ENCODE assay signal across 15 mouse cellular contexts in genomic region chr6:38923870-38924817, GRCm38 (mm10). TPM values are rescaled to one million over a fixed set of nuclear protein-coding genes. Genes with fewer than 3 reads are reported as not detected.
A peak's percentile ranks its signal among the peaks of the same experiment; 100 is the strongest.
DNase-seq lines count a peak whose midpoint lies in the region; ATAC-seq and TF ChIP-seq lines count a peak whose summit lies in the region.
"Had no signal": no experiment of that assay in that cellular context is flagged by ENCODE, and none has a peak within 500 bp of the region (broad histone marks: within the 10 kb centered on the region; RNA-seq: fewer than 3 reads in every experiment).

No protein-coding gene starts in this region.

- ATAC-seq in heart, embryonic 13.5 days (ENCODE audit: extremely low read depth, insufficient number of reproducible peaks, low FRiP score, low TSS enrichment), result peak; percentile 57
- peak; percentile 23 for ATAC-seq in intestine, postnatal 0 days
- ATAC-seq: forebrain, postnatal 0 days had no signal

- no peaks in the 10 kb centered on the region for H3K79me2 ChIP-seq in heart, adult 2 months (replicated peaks; ENCODE audit: control insufficient read depth, insufficient read depth, low read length)

- TF ChIP-seq POLR2A in heart, adult 2 months (IDR thresholded peaks at IDR 0.05; ENCODE audit: insufficient read depth, low read depth, low read length), result no peak

- no peaks in the 10 kb centered on the region for H3K36me3 ChIP-seq in heart, embryonic 13.5 days
- no peaks in the 10 kb centered on the region for H3K36me3 ChIP-seq in heart, adult 2 months (ENCODE audit: control insufficient read depth, insufficient read depth, low read length)
- no peaks in the 10 kb centered on the region for H3K36me3 ChIP-seq in intestine, postnatal 0 days (ENCODE audit: control insufficient read depth, insufficient read depth)
- H3K36me3 ChIP-seq: embryonic facial prominence, embryonic 10.5 days; midbrain, embryonic 12.5 days; neural tube, embryonic 13.5 days had no signal

- H3K4me1 ChIP-seq in heart, embryonic 13.5 days, result peaks cover 55% of the 10 kb centered on the region
- H3K4me1 ChIP-seq in heart, adult 2 months (ENCODE audit: control insufficient read depth, insufficient read depth, low read length), result no peaks in the 10 kb centered on the region
- H3K4me1 ChIP-seq in intestine, postnatal 0 days (replicated peaks; ENCODE audit: control insufficient read depth, insufficient read depth, low read length), result peaks cover 13% of the 10 kb centered on the region
- H3K4me1 ChIP-seq: midbrain, embryonic 12.5 days had no signal

- H3K27ac ChIP-seq in heart, embryonic 13.5 days (replicated peaks), result peak overlapping the region; percentile 59; the same call in 1 of the 2 replicates
- no peak overlapping the region for H3K27ac ChIP-seq in heart, adult 2 months
- H3K27ac ChIP-seq in intestine, postnatal 0 days (ENCODE audit: low read depth, low read length), result no peak overlapping the region
- H3K27ac ChIP-seq in gastrocnemius, adult 2 months, result no peak overlapping the region
- H3K27ac ChIP-seq: embryonic facial prominence, embryonic 10.5 days; midbrain, embryonic 12.5 days; neural tube, embryonic 13.5 days had no signal

- 61% methylated on average over 18 of the region's 18 CpGs for WGBS in heart, embryonic 13.5 days
- 76% methylated on average over 18 of the region's 18 CpGs for WGBS in heart, adult 2 months
- 58% methylated on average over 18 of the region's 18 CpGs for WGBS in intestine, postnatal 0 days

- no peak overlapping the region for H3K4me3 ChIP-seq in heart, embryonic 13.5 days
- H3K4me3 ChIP-seq in heart, adult 2 months, result no peak overlapping the region
- H3K4me3 ChIP-seq in intestine, postnatal 0 days (ENCODE audit: low read depth, low read length), result no peak overlapping the region
- no peak overlapping the region for H3K4me3 ChIP-seq in gastrocnemius, adult 2 months
- H3K4me3 ChIP-seq: embryonic facial prominence, embryonic 10.5 days; midbrain, embryonic 12.5 days; neural tube, embryonic 13.5 days had no signal

- intact Hi-C loops in heart, adult 2 months (cut with DNase I), result no loop called here
- intact Hi-C loops in gastrocnemius, adult 2 months (cut with DNase I), result no loop called here

- no peak for TF ChIP-seq CTCF in heart, adult 2 months (IDR thresholded peaks at IDR 0.05)
- TF ChIP-seq CTCF in intestine, postnatal 0 days (IDR thresholded peaks at IDR 0.05; ENCODE audit: low read depth), result no peak
- TF ChIP-seq CTCF in gastrocnemius, adult 2 months (IDR thresholded peaks at IDR 0.05), result no peak

- no peaks in the 10 kb centered on the region; the same call in 1 of the 2 replicates for H3K9me3 ChIP-seq in heart, embryonic 13.5 days
- no peaks in the 10 kb centered on the region for H3K9me3 ChIP-seq in intestine, postnatal 0 days (ENCODE audit: control insufficient read depth)
- H3K9me3 ChIP-seq: embryonic facial prominence, embryonic 10.5 days; midbrain, embryonic 12.5 days; neural tube, embryonic 13.5 days had no signal

- peak overlapping the region; percentile 47 for H3K4me2 ChIP-seq in heart, embryonic 13.5 days
- peak overlapping the region; percentile 37; the same call in 1 of the 2 replicates for H3K4me2 ChIP-seq in intestine, postnatal 0 days (replicated peaks; ENCODE audit: low read depth)
- H3K4me2 ChIP-seq: midbrain, embryonic 12.5 days; neural tube, embryonic 13.5 days had no signal

- no peak for DNase-seq in heart, adult 2 months
- peak; percentile 92 for DNase-seq in MEL-GATA-1-ER (ENCODE audit: extremely low read depth, low read depth)
- DNase-seq in spleen, postnatal 10 days (ENCODE audit: low spot score in 2 of 2), result peak; percentile 61 to 74
- no peak for DNase-seq in gastrocnemius, adult 2 months
- DNase-seq in thymus, postnatal 14 days, result no peak
- DNase-seq in thymus, postnatal 0 days (ENCODE audit: low spot score), result no peak
- DNase-seq: forebrain, postnatal 0 days; heart, postnatal 4 days; kidney, postnatal 25 days; right cerebral cortex, postnatal 25 days had no signal

- peaks cover 4% of the 10 kb centered on the region; the same call in 1 of the 2 replicates for H3K27me3 ChIP-seq in heart, embryonic 13.5 days (replicated peaks)
- H3K27me3 ChIP-seq in heart, adult 2 months (ENCODE audit: control insufficient read depth, insufficient read depth, low read length), result no peaks in the 10 kb centered on the region
- H3K27me3 ChIP-seq in intestine, postnatal 0 days (replicated peaks; ENCODE audit: control insufficient read depth, insufficient read depth, low read length), result no peaks in the 10 kb centered on the region
- H3K27me3 ChIP-seq: midbrain, embryonic 12.5 days; neural tube, embryonic 13.5 days had no signal

- TF ChIP-seq EP300 in heart, adult 2 months (IDR thresholded peaks at IDR 0.05; ENCODE audit: insufficient read depth, low read depth, low read length), result no peak

- no peak overlapping the region for H3K9ac ChIP-seq in heart, embryonic 13.5 days
- no peak overlapping the region for H3K9ac ChIP-seq in heart, adult 2 months (ENCODE audit: low read depth, low read length)
- H3K9ac ChIP-seq in intestine, postnatal 0 days (ENCODE audit: low read depth, low read length), result no peak overlapping the region
- H3K9ac ChIP-seq: forebrain, postnatal 0 days; midbrain, embryonic 12.5 days; neural tube, embryonic 13.5 days had no signal

RNA-seq across cellular contexts. Expression of gene Hipk2, which starts 48.2 kb away (rescaled TPM):
- 9.5 and 10.4 TPM in 2 replicates for polyA plus RNA-seq in heart, embryonic 13.5 days (2015; fragmentation: Nextera tagmentation; extraction: Ambion mirVana)
- total RNA-seq in heart, adult 2 months (2021), result 10 to 100 TPM; 91.0 to 98.5 TPM
- polyA plus RNA-seq in heart, adult 2 months (2012; rRNA removed), result 35.9 and 51.3 TPM in 2 replicates
- 12.0 and 15.4 TPM in 2 replicates for polyA plus RNA-seq in intestine, postnatal 0 days (2015; fragmentation: Nextera tagmentation; extraction: Ambion mirVana)
- 100 to 1,000 TPM in 1 of 2 experiments, 10 to 100 TPM in 1; 56.2 to 120 TPM for total RNA-seq in gastrocnemius, adult 2 months (2021)
- 3.1 and 7.1 TPM in 2 replicates for polyA plus RNA-seq in thymus, postnatal 0 days (2015; fragmentation: Nextera tagmentation; extraction: Ambion mirVana)

RNA-seq across cellular contexts. Expression of gene Tbxas1, which starts 48.9 kb away (rescaled TPM):
- polyA plus RNA-seq in heart, embryonic 13.5 days (2015; fragmentation: Nextera tagmentation; extraction: Ambion mirVana), result 2.4 TPM in 2 replicates
- total RNA-seq in heart, adult 2 months (2021), result 1 to 10 TPM; 2.1 to 2.7 TPM
- 1.9 and 2.7 TPM in 2 replicates for polyA plus RNA-seq in heart, adult 2 months (2012; rRNA removed)
- polyA plus RNA-seq in intestine, postnatal 0 days (2015; fragmentation: Nextera tagmentation; extraction: Ambion mirVana), result 2.1 and 2.9 TPM in 2 replicates
- total RNA-seq in gastrocnemius, adult 2 months (2021), result under 1 TPM; 0.64 to 0.79 TPM
- 2.0 and 2.5 TPM in 2 replicates for polyA plus RNA-seq in thymus, postnatal 0 days (2015; fragmentation: Nextera tagmentation; extraction: Ambion mirVana)

Comparison
In these comparisons a context has a peak if more than half of its experiments do, and no peak if none do; other contexts are left out.
1. DNase-seq: peak in MEL-GATA-1-ER (single experiment) and spleen, postnatal 10 days (2 of 2); none in heart, adult 2 months (0 of 2), gastrocnemius, adult 2 months (single experiment), thymus, postnatal 14 days (single experiment) and thymus, postnatal 0 days (single experiment).